Mouse (Mus musculus): ENCODE data around the gene Plxdc1. TPM values are rescaled to one million over a fixed set of nuclear protein-coding genes. Genes with fewer than 3 reads are reported as not detected.

The Plxdc1 gene
- polyA plus RNA-seq, 1 experiment from 2014 or later = 0.20 TPM

- 85% methylated on average over 10 of the region's 10 CpGs for WGBS
- Histone ChIP-seq H3K27ac (ENCODE audit: low read depth, low read length) (no peak overlapping the region), H3K4me1 (replicated peaks; ENCODE audit: control insufficient read depth, insufficient read depth, low read length) (peaks cover 18% of the 10 kb centered on the region), H3K9me3 (ENCODE audit: control insufficient read depth, low read length) (no peaks in the 10 kb centered on the region), H3K27me3 (ENCODE audit: control insufficient read depth, insufficient read depth, low read length) (peaks cover 4% of the 10 kb centered on the region), H3K9ac (ENCODE audit: low read length) (no peak overlapping the region), H3K4me3 (ENCODE audit: low read depth, low read length) (no peak overlapping the region), H3K36me3 (ENCODE audit: control insufficient read depth, insufficient read depth, low read length) (no peaks in the 10 kb centered on the region; the same call in 1 of the 2 replicates), H3K4me2 (ENCODE audit: low read depth, low read length, severe bottlenecking) (no peak overlapping the region)
- DNase-seq (ENCODE audit: low spot score) (no peak), ATAC-seq (replicated peaks; ENCODE audit: low FRiP score) (no peak)
These were observed 19.4 kb upstream of the Plxdc1 start for GRCm38 (mm10) chr11:98005686-98006085.

GRCm38 (mm10) chr11:98005076-98005475 is 18.8 kb upstream of the Plxdc1 start:
- WGBS = 41% methylated on average over 13 of the region's 13 CpGs
- H3K4me2 ChIP-seq (ENCODE audit: low read depth, low read length, severe bottlenecking) = no peak overlapping the region
- H3K36me3 ChIP-seq (ENCODE audit: control insufficient read depth, insufficient read depth, low read length) = no peaks in the 10 kb centered on the region; the same call in 1 of the 2 replicates
- peaks cover 18% of the 10 kb centered on the region for H3K4me1 ChIP-seq (replicated peaks; ENCODE audit: control insufficient read depth, insufficient read depth, low read length)
- no peaks in the 10 kb centered on the region for H3K9me3 ChIP-seq (ENCODE audit: control insufficient read depth, low read length)
- peaks cover 4% of the 10 kb centered on the region for H3K27me3 ChIP-seq (ENCODE audit: control insufficient read depth, insufficient read depth, low read length)
- H3K9ac ChIP-seq (ENCODE audit: low read length) = no peak overlapping the region
- DNase-seq (ENCODE audit: low spot score) (no peak), ATAC-seq (replicated peaks; ENCODE audit: low FRiP score) (no peak)
- no peak overlapping the region for H3K27ac ChIP-seq (ENCODE audit: low read depth, low read length)
- H3K4me3 ChIP-seq (ENCODE audit: low read depth, low read length) = no peak overlapping the region

GRCm38 (mm10) chr11:98004161-98004560 is 17.9 kb upstream of the Plxdc1 start:
- WGBS = 85% methylated on average over 8 of the region's 8 CpGs
- H3K27ac ChIP-seq (ENCODE audit: low read depth, low read length) = no peak overlapping the region

GRCm38 (mm10) chr11:98003171-98003671 is 17.0 kb upstream of the Plxdc1 start:
- H3K27me3 ChIP-seq (ENCODE audit: control insufficient read depth, insufficient read depth, low read length) = peaks cover 4% of the 10 kb centered on the region
- peak overlapping the region; percentile 6; the same call in 1 of the 2 replicates for H3K9ac ChIP-seq (ENCODE audit: low read length)
- peaks cover 18% of the 10 kb centered on the region for H3K4me1 ChIP-seq (replicated peaks; ENCODE audit: control insufficient read depth, insufficient read depth, low read length)
- H3K4me3 ChIP-seq (ENCODE audit: low read depth, low read length) = 0 out of 2 replicates have a peak overlapping the region, but pooled peaks have one; percentile 3
- H3K4me2 ChIP-seq (ENCODE audit: low read depth, low read length, severe bottlenecking) = peak overlapping the region; percentile 31; the same call in 1 of the 2 replicates
- 32% methylated on average over 17 of the region's 17 CpGs for WGBS
- no peaks in the 10 kb centered on the region; the same call in 1 of the 2 replicates for H3K36me3 ChIP-seq (ENCODE audit: control insufficient read depth, insufficient read depth, low read length)
- ATAC-seq (replicated peaks; ENCODE audit: low FRiP score) = peak; percentile 55; the same call in 1 of the 2 replicates
- no peak overlapping the region for H3K27ac ChIP-seq (ENCODE audit: low read depth, low read length)
- DNase-seq (ENCODE audit: low spot score) = peak; percentile 75
- H3K9me3 ChIP-seq (ENCODE audit: control insufficient read depth, low read length) = no peaks in the 10 kb centered on the region

More at GRCm38 (mm10) chr11:98004161-98004560, 17.9 kb upstream of the Plxdc1 start:
- no peak overlapping the region for H3K4me3 ChIP-seq (ENCODE audit: low read depth, low read length)
- H3K4me1 ChIP-seq (replicated peaks; ENCODE audit: control insufficient read depth, insufficient read depth, low read length) = peaks cover 18% of the 10 kb centered on the region
- H3K9ac ChIP-seq (ENCODE audit: low read length) = no peak overlapping the region
- no peak overlapping the region for H3K4me2 ChIP-seq (ENCODE audit: low read depth, low read length, severe bottlenecking)
- no peaks in the 10 kb centered on the region; the same call in 1 of the 2 replicates for H3K36me3 ChIP-seq (ENCODE audit: control insufficient read depth, insufficient read depth, low read length)
- no peaks in the 10 kb centered on the region for H3K9me3 ChIP-seq (ENCODE audit: control insufficient read depth, low read length)
- DNase-seq (ENCODE audit: low spot score) (no peak), ATAC-seq (replicated peaks; ENCODE audit: low FRiP score) (no peak)
- peaks cover 4% of the 10 kb centered on the region for H3K27me3 ChIP-seq (ENCODE audit: control insufficient read depth, insufficient read depth, low read length)

- peaks cover 18% of the 10 kb centered on the region for H3K4me1 ChIP-seq (replicated peaks; ENCODE audit: control insufficient read depth, insufficient read depth, low read length)
- DNase-seq (ENCODE audit: low spot score) = peak; percentile 92
- H3K9me3 ChIP-seq (ENCODE audit: control insufficient read depth, low read length) = no peaks in the 10 kb centered on the region
- H3K27me3 ChIP-seq (ENCODE audit: control insufficient read depth, insufficient read depth, low read length) = peaks cover 4% of the 10 kb centered on the region
- H3K4me3 ChIP-seq (ENCODE audit: low read depth, low read length) = 0 out of 2 replicates have a peak overlapping the region, but pooled peaks have one; percentile 3
- peak overlapping the region; percentile 31; the same call in 1 of the 2 replicates for H3K4me2 ChIP-seq (ENCODE audit: low read depth, low read length, severe bottlenecking)
- no peaks in the 10 kb centered on the region; the same call in 1 of the 2 replicates for H3K36me3 ChIP-seq (ENCODE audit: control insufficient read depth, insufficient read depth, low read length)
- H3K9ac ChIP-seq (ENCODE audit: low read length) = peak overlapping the region; percentile 6; the same call in 1 of the 2 replicates
- ATAC-seq (replicated peaks; ENCODE audit: low FRiP score) = no peak; the same call in 1 of the 2 replicates
- H3K27ac ChIP-seq (ENCODE audit: low read depth, low read length) = no peak overlapping the region
- 7% methylated on average over 12 of the region's 12 CpGs for WGBS
These were observed 16.4 kb upstream of the Plxdc1 start for GRCm38 (mm10) chr11:98002627-98003026.

GRCm38 (mm10) chr11:98001986-98002385 is 15.7 kb upstream of the Plxdc1 start:
- 59% methylated on average over 6 of the region's 6 CpGs for WGBS
- Histone ChIP-seq H3K4me3 (ENCODE audit: low read depth, low read length) (no peak overlapping the region), H3K9me3 (ENCODE audit: control insufficient read depth, low read length) (no peaks in the 10 kb centered on the region), H3K9ac (ENCODE audit: low read length) (no peak overlapping the region; the same call in 1 of the 2 replicates), H3K27me3 (ENCODE audit: control insufficient read depth, insufficient read depth, low read length) (peaks cover 4% of the 10 kb centered on the region), H3K36me3 (ENCODE audit: control insufficient read depth, insufficient read depth, low read length) (no peaks in the 10 kb centered on the region; the same call in 1 of the 2 replicates), H3K4me2 (ENCODE audit: low read depth, low read length, severe bottlenecking) (0 out of 2 replicates have a peak overlapping the region, but pooled peaks have one; percentile 15), H3K4me1 (replicated peaks; ENCODE audit: control insufficient read depth, insufficient read depth, low read length) (peaks cover 18% of the 10 kb centered on the region), H3K27ac (ENCODE audit: low read depth, low read length) (no peak overlapping the region)
- ATAC-seq (replicated peaks; ENCODE audit: low FRiP score) (no peak), DNase-seq (ENCODE audit: low spot score) (no peak)

- Histone ChIP-seq H3K4me3 (ENCODE audit: low read depth, low read length) (no peak overlapping the region), H3K4me1 (replicated peaks; ENCODE audit: control insufficient read depth, insufficient read depth, low read length) (peaks cover 18% of the 10 kb centered on the region), H3K36me3 (ENCODE audit: control insufficient read depth, insufficient read depth, low read length) (no peaks in the 10 kb centered on the region; the same call in 1 of the 2 replicates), H3K27ac (ENCODE audit: low read depth, low read length) (no peak overlapping the region), H3K27me3 (ENCODE audit: control insufficient read depth, insufficient read depth, low read length) (peaks cover 4% of the 10 kb centered on the region), H3K9me3 (ENCODE audit: control insufficient read depth, low read length) (no peaks in the 10 kb centered on the region), H3K4me2 (ENCODE audit: low read depth, low read length, severe bottlenecking) (no peak overlapping the region), H3K9ac (ENCODE audit: low read length) (no peak overlapping the region)
- WGBS = 32% methylated on average over 11 of the region's 11 CpGs
- ATAC-seq (replicated peaks; ENCODE audit: low FRiP score) = no peak
- no peak for DNase-seq (ENCODE audit: low spot score)
These were observed 15.1 kb upstream of the Plxdc1 start for GRCm38 (mm10) chr11:98001351-98001824.

- WGBS = 54% methylated on average over 7 of the region's 7 CpGs
- no peak for DNase-seq (ENCODE audit: low spot score)
- peaks cover 4% of the 10 kb centered on the region for H3K27me3 ChIP-seq (ENCODE audit: control insufficient read depth, insufficient read depth, low read length)
- H3K4me3 ChIP-seq (ENCODE audit: low read depth, low read length) = no peak overlapping the region
- H3K27ac ChIP-seq (ENCODE audit: low read depth, low read length) = no peak overlapping the region
- no peak for ATAC-seq (replicated peaks; ENCODE audit: low FRiP score)
- H3K9me3 ChIP-seq (ENCODE audit: control insufficient read depth, low read length) = no peaks in the 10 kb centered on the region
- H3K4me2 ChIP-seq (ENCODE audit: low read depth, low read length, severe bottlenecking) = no peak overlapping the region
- no peaks in the 10 kb centered on the region; the same call in 1 of the 2 replicates for H3K36me3 ChIP-seq (ENCODE audit: control insufficient read depth, insufficient read depth, low read length)
- H3K9ac ChIP-seq (ENCODE audit: low read length) = no peak overlapping the region
- peaks cover 18% of the 10 kb centered on the region for H3K4me1 ChIP-seq (replicated peaks; ENCODE audit: control insufficient read depth, insufficient read depth, low read length)
These were observed 14.3 kb upstream of the Plxdc1 start for GRCm38 (mm10) chr11:98000378-98001140.

Measured in forebrain, embryonic 11.5 days (tissue).